1 mouse cellular context compared by ENCODE assay signal in the genomic region with DNA sequence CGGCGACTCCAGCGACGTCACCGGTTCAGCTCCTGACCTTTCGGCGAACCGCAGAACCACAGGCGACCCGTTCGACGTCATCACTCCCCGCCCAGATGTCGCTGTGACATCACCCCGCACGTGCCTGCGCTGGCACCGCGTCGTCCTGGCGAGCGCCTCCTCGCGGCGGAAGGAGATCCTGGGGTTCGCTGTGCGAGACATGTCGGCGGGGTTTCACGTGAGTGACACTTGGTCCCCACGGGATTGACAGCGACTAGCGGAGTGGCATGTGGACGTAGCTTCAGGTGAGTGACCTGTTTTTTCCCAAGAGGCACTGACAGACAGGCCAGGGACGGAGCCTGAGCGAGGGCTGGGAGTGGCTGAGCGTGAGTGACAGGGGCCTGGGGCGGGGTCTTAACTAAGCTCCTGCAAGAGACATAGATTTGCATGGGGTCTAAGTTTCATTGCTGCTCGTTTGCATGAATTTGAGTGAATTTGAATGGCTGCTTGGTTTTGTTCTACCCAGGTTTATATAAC.
A peak's percentile ranks its signal among the peaks of the same experiment; 100 is the strongest.
TF ChIP-seq lines count a peak whose summit lies in the region.

No protein-coding gene starts in this region.

TF ChIP-seq in CH12.LX, 34 proteins besides CTCF, POLR2A, EP300 and RAD21 (continued from another document):
- TF ChIP-seq MEF2A (IDR thresholded peaks at IDR 0.05; ENCODE audit: borderline replicate concordance, low read depth, low read length), result 0 out of 2 replicates have a peak, but pooled peaks have one; percentile 60
- TF ChIP-seq MYC (IDR thresholded peaks at IDR 0.05; ENCODE audit: low read depth, low read length), result peak; percentile 90
- no peak for TF ChIP-seq MAFK (IDR thresholded peaks at IDR 0.05; ENCODE audit: insufficient replicate concordance, low read length)
- peak; percentile 86; the same call in 1 of the 2 replicates for TF ChIP-seq RCOR1 (conservative IDR thresholded peaks at IDR 0.05; ENCODE audit: low read depth, low read length)
- TF ChIP-seq SMC3 (IDR thresholded peaks at IDR 0.05; ENCODE audit: low read depth, low read length), result peak; percentile 54
- no peak for TF ChIP-seq TBP (conservative IDR thresholded peaks at IDR 0.05; ENCODE audit: low read depth, low read length)
- no peak for TF ChIP-seq HCFC1 (IDR thresholded peaks at IDR 0.05; ENCODE audit: low read depth, low read length)
- peak; percentile 89 for TF ChIP-seq ETS1 (conservative IDR thresholded peaks at IDR 0.05; ENCODE audit: low read depth, low read length)
- TF ChIP-seq NRF1 (IDR thresholded peaks at IDR 0.05; ENCODE audit: low read depth, low read length), result peak; percentile 59
- peak; percentile 83 for TF ChIP-seq MAZ (IDR thresholded peaks at IDR 0.05; ENCODE audit: low read depth, low read length)
- TF ChIP-seq E2F4 (IDR thresholded peaks at IDR 0.05; ENCODE audit: insufficient replicate concordance, low read depth, low read length), result no peak
- TF ChIP-seq IRF4 (IDR thresholded peaks at IDR 0.05; ENCODE audit: low read depth, low read length), result peak; percentile 75
- TF ChIP-seq ZNF384 (IDR thresholded peaks at IDR 0.05; ENCODE audit: low read depth, low read length), result 0 out of 2 replicates have a peak, but pooled peaks have one; percentile 35
- TF ChIP-seq BHLHE40 (IDR thresholded peaks at IDR 0.05; ENCODE audit: low read depth, low read length), result peak; percentile 99
- TF ChIP-seq MAX (IDR thresholded peaks at IDR 0.05; ENCODE audit: low read length), result peak; percentile 96
